Mouse (Mus musculus) heart, postnatal 10 days (tissue): Measurements from ENCODE around the gene Olfr150. TPM values are rescaled to one million over a fixed set of nuclear protein-coding genes. Genes with fewer than 3 reads are reported as not detected.
"Not testable (repeated sequence)": the region's sequence is repeated elsewhere in the genome, so short reads cannot be mapped to it uniquely, and the experiment has no call there.

Source experiments
- DNase-seq, 2 experiments: peaks; one replicate each; pipeline ENCODE4 v3.0.0; 2021
- intact Hi-C: fragments of 180-260 bp; cut with DNase I; formaldehyde crosslinking; loops from one replicate; pipeline ENCODE4 v1.15.1; 2025
- total RNA-seq, 2 experiments: library from RNA; stranded (reverse); gene quantifications; 2 replicates each; pipeline ENCODE4 v1.2.3; 2021

Olfr150 gene
- not detected for total RNA-seq

- DNase-seq: no peak
- intact Hi-C loops: no loop called here
Measured at GRCm38 (mm10) chr9:39730678-39731077, at the start of gene Olfr150. TSS of gene Olfr150 (plus strand) at chr9:39730978.

DNA sequence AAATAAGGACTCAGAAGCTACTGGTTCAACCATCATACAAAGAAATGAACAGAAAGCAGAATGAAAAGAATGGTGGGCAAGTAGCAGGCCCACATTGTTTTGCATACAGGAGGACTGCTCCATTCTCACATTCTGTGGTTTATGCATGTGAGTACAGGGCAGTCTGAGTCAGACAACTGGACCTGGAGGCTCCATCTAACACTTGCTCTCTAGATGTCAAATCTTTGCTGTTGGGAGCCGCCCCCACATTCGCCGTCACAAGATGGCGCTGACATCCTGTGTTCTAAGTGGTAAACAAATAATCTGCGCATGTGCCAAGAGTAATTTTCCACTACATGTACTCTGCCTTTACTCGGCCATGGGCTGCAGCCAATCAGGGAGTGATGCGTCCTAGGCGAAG, 29.7 kb upstream of the Olfr150 start:
- DNase-seq, intact Hi-C loops: not testable (repeated sequence)

DNA sequence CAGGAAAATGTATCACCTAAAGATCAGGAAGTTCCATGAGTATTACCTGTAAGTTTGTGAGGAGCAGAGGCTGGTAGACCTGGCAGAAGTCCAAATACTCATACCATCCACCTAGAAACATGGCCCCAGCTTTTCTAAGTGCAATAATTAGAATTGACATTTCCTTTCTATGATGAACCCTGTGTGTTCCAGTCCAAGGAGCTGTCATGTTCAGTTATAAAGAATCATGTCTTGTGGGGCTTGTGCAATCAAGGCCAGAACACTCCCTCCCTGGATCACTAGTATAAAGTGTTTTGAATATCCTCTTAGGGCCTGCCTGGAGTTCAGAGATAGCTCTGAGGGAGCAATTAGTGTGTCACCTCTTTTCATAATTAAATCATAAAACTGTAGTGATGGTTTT, 23.8 kb upstream of the Olfr150 start, which contains the start of gene Olfr149:
Gene Olfr149 (minus strand): TSS at position 101 of the 400 bp plus-strand sequence.
- DNase-seq: no peak
- intact Hi-C loops: no loop called here

DNA sequence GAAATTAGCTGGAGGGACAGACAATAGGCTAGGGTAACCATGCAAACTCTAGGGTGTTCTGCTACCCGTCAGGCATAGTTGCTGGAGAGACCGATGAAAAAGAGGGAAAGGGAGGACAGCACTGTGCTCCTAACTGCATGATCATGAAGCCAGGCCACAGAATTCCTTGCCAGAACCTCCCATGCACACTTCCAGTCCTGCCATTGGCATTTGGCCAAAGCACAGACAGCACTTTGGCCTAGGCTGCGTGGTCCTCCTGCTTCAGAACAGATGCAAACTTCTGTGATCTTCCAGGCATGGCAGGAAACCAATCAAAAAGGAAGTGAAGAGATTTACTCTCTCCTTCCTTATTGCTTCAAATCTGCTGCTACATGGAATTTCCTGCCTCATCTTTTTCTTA, 21.8 kb upstream of the Olfr150 start:
- intact Hi-C loops: no loop called here
- peak; percentile 45 to 50 for DNase-seq

- intact Hi-C loops: no loop called here
- no peak for DNase-seq
Measured at GRCm38 (mm10) chr9:39711053-39711452, 19.7 kb upstream of the Olfr150 start, which contains the start of gene Olfr965. TSS of gene Olfr965 (plus strand) at chr9:39711353.

DNA sequence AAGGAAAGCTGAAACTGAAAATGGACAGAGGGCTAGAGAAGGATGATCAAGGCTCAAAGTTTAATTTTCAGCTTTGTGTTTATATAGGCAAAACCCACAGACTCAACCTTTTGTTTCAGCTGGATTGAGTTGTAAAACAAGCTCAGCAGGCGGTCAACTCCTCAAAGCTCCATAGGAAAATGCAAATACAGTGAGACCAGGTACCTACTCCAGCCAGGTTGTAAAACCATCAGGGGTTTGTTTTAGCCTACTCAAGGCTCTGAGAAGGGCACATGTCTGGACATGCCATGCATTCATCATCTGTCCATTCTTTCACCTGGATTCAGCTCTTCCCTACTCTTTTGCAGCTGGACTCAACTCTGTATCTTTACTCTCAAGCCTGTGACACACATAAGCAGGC, 10.0 kb downstream of the Olfr150 start:
- DNase-seq: no peak
- intact Hi-C loops: no loop called here

DNA sequence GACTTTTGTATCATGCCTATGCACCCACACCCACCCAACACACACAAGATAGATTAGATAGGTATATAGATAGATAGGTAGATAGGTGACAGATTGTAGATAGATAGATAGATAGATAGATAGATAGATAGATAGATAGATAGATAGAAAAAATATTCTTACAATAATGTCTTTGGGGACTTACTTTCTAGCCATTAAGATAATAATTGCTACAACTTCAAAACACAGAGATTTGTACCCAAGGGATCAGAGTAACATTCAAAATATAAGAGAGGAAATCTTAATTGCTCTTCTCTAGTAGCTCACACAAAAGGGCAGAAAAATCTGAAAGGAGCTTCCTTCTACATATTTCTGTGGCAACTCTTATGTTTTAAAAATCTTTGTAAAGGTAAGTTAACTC, 15.2 kb downstream of the Olfr150 start, which contains the start of gene Olfr967:
Gene Olfr967 (plus strand): TSS at position 301 of the 400 bp plus-strand sequence.
- intact Hi-C loops: no loop called here
- DNase-seq: no peak

DNA sequence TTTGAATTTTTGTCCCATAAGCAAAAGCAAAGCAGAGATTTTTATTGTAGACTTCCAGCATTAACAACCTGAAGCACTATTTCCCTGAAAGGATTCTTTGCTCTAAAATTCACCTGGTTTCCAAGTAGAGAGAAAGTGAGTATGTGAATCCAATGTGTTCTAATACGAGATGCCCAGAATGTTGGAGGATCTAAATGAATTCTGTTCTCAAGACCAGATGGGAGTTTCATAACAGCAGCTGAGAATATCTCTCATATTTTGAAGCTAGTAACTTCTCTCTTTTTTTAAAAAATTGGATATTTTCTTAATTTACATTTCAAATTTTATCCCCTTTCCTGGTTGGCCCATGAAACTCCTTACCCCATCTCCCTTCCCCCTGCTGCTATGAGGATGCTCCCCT, 15.7 kb downstream of the Olfr150 start:
- intact Hi-C loops: no loop called here
- no peak for DNase-seq

DNA sequence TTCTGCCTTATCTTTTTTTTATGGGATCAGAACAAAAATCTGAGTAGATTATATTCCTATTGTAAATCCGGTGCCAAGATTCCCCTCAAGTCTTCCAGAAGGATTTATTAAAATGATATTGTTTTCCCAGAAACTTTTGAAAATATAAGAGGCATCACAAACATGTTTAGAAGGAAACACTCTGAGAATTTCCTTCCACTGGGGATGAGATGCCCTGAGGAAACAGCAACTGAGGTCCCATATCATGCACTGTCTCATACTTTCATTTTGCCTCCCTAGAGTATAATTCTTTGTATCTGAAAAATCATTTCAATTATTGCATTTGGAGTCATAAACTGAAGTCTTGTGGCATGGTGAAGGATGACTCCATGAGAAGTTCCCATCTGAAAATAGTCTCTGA, 52.4 kb downstream of the Olfr150 start, which contains the start of gene Olfr968:
Gene Olfr968 (minus strand): TSS at position 101 of the 400 bp plus-strand sequence.
- intact Hi-C loops: no loop called here
- no peak for DNase-seq

Other genes with a start within 250 kb of the Olfr150 start
- not detected for gene Olfr44, start 237.0 kb upstream of the Olfr150 start, total RNA-seq
- gene Olfr957, start 215.2 kb upstream of the Olfr150 start, total RNA-seq: not detected
- not detected for gene Olfr958, start 176.9 kb upstream of the Olfr150 start, total RNA-seq
- gene Olfr959, start 155.4 kb upstream of the Olfr150 start, total RNA-seq: not detected
- gene AW551984, start 126.6 kb upstream of the Olfr150 start, total RNA-seq: 1 to 10 TPM; 2.3 to 3.8 TPM
- not detected for gene Olfr148, start 120.3 kb upstream of the Olfr150 start, total RNA-seq
- not detected for gene Olfr960, start 109.6 kb upstream of the Olfr150 start, total RNA-seq
- not detected for gene Olfr961, start 85.9 kb upstream of the Olfr150 start, total RNA-seq
- gene Olfr963, start 63.8 kb upstream of the Olfr150 start, total RNA-seq: not detected
- gene Olfr149, start 23.9 kb upstream of the Olfr150 start, total RNA-seq: not detected
- not detected for gene Olfr965, start 19.6 kb upstream of the Olfr150 start, total RNA-seq
- gene Olfr967, start 15.3 kb downstream of the Olfr150 start, total RNA-seq: not detected
- gene Olfr968, start 52.3 kb downstream of the Olfr150 start, total RNA-seq: not detected
- gene Olfr969, start 60.0 kb downstream of the Olfr150 start, total RNA-seq: not detected
- not detected for gene Olfr970, start 77.9 kb downstream of the Olfr150 start, total RNA-seq
- gene Olfr971, start 105.9 kb downstream of the Olfr150 start, total RNA-seq: not detected
- gene Olfr972, start 135.4 kb downstream of the Olfr150 start, total RNA-seq: not detected
- not detected for gene Olfr229, start 176.4 kb downstream of the Olfr150 start, total RNA-seq
- gene Olfr974, start 206.5 kb downstream of the Olfr150 start, total RNA-seq: not detected
- gene Olfr975, start 221.1 kb downstream of the Olfr150 start, total RNA-seq: not detected
- gene Olfr976, start 230.2 kb downstream of the Olfr150 start, total RNA-seq: not detected